Mouse (Mus musculus) right cerebral cortex, postnatal 10 days (tissue): ENCODE data around the gene Csrnp1.

Experiments used
- DNase-seq, 2 experiments: peaks; one replicate each; pipeline ENCODE4 v3.0.0; 2021; ENCODE audit warnings: low spot score in 2 of 2

The Csrnp1 gene

DNA sequence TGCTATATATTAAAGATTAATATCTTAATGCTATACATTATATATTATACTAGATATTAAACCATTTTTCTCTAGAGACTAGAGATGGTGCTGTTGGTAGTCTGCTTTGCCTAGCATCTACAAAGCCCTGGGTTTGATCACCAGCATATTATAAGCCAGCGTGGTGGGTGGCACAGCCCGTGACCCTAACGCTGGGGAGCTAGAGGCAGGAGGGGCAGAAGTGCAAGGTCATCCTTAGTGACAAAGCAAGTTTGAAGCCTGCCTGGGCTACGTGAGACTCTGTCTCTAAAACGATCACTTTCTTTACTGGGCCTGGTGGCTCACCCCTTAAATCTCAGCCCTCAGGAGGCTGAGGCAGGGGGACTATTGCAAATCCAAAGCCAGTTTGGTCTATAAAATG lies 18.4 kb upstream of the Csrnp1 start:
- no peak for DNase-seq

GRCm38 (mm10) chr9:120001945-120002725 lies 17.7 kb upstream of the Csrnp1 start:
- peak; percentile 77 for DNase-seq

DNA sequence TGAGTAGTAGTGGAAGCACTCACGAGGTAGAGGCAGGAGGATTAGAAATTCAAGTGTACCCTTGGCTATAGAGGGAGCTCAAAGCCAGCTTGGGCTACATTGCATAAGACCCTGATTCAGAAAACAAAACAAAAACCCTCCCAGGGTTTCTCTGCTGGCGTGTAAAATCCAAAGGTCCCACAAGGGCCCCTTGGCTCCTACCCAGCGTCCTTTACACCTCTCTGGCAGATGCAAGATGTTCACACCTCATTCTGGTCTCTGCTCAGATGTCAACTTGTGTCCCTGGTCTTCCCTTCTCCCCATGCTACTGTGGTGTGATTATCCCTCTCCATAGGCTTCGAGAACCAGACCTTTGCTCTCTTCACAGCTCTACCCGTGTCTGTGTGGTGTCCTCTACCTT lies 16.3 kb upstream of the Csrnp1 start:
- DNase-seq: no peak

DNA sequence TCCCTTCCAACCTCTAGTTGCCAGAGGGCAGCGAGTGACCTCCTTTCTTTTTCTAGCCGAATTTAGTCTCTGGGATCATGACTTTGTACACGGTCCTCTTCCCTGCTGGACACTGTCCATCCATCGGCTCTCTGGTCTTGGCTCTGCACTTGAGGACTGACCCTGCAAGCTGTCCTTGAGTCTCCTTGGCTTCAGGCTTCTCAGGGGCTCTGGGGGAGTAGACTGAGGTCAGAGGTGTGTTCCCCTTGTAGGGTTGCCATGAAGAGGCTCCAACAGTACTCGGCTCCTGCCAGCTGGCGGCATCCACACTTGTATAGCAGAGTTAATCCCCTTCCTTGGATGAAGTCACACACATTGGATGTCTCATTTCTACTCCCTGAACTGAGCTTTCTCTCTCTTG lies 15.2 kb upstream of the Csrnp1 start:
- no peak for DNase-seq

DNA sequence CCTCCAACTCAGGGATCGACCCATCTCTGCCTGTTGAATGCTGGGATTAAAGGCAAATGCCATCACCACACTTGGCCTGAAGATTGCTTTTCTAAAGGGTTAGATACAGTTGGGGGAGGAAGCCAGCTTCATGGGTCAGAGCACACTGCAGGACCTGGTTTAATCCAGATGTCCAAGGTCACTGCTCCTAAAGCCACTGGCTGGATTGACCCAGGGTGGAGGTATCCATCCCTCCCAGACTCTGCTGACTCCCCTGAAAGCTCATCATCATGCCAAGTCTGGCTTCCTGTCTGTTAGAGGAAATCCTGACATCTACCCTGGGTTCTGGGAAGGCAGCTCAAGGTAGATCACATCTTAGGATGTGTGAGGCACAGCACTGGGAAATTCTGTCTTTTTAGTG lies 14.3 kb upstream of the Csrnp1 start:
- no peak for DNase-seq

- no peak for DNase-seq
Measured at GRCm38 (mm10) chr9:119996080-119996479, 11.6 kb upstream of the Csrnp1 start.

GRCm38 (mm10) chr9:119994207-119994606 lies 9.7 kb upstream of the Csrnp1 start:
- DNase-seq: no peak

DNA sequence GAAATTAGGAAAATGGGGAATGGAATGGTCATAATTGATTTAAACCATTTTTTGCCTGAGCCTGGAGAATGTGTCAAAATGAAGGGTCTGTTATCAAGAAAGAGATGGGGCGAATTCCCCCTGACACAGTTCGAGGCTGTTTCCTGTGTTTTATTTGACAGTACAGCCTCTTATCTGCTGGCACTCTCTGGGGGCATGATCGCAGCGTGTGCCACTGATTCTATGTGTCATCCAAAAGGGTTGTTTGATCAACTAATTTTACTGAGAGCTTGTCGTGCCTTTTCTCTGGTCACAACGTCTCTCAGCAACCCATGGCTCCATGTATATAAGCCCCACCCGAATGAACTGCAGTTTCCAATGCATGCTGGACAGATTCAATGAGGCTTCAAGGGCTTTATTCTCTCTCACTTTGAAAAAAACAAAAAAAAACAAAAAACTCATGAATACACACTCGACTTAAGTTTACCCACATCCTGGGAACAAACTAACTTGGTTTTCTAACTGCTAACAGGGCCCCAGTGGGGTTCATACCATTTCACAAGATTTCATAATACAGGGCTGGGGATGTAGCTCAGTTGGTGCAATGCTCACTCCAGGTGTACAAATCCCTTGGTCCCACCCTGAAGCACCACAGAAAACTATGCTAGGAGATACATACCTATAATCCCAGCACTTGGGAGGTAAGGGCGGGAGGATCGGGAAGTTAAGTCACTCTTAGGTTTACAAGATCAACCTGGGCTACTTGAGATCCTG lies 8.8 kb upstream of the Csrnp1 start:
- no peak for DNase-seq

GRCm38 (mm10) chr9:119991310-119991709 lies 6.9 kb upstream of the Csrnp1 start:
- no peak for DNase-seq

DNA sequence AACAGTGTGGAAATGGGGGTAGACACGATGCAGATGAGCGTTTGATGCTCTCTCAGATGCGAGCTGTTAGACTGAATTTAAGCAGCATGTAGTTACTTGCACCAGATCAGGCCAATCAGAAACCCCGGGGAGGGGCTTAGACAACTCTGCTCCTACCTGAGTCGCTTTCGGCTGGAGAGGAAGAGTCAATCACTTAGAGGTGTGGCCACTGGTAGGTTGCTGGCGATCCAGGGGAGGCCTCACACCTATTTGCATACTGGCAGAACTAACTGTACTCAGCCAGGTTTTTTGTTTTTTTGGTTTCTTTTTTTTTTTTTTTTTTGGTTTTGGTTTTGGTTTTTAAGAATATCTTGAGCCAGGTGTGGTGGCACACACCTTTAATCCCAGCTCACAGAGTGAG lies 3.8 kb upstream of the Csrnp1 start:
- DNase-seq: no peak

DNA sequence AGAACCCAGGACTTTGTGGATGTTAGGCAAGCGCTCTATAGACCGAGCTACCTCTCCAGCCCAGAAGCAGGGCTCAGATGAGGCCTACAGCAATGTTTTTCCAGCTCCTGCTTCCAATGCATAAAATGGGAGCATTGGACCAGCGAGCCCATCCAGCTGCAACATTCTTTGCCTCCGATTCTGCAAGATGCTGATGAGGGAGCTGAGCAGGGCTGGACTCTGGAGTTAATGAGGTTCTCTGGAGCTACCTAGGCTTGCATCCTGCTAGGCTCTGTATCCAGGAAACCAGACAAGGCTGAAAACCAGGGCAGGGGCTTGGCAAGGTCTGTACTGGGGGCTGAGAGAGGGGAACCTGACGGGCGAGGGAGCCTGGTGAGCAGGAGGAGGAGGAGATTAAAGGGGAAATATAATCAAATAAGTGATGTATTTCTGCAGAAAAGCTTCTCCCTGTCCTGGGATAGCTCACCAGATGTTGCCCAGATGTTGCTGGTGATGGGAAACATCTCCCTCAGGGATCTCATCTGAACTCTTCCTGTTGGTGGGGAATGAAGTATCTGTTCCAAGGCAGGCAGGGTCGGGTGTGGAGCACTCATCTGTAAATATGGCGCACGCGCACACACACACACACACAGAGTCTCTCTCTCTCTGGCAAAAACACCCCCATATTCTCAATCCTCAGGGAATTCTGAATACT lies 1.6 kb upstream of the Csrnp1 start:
- DNase-seq: no peak

DNA sequence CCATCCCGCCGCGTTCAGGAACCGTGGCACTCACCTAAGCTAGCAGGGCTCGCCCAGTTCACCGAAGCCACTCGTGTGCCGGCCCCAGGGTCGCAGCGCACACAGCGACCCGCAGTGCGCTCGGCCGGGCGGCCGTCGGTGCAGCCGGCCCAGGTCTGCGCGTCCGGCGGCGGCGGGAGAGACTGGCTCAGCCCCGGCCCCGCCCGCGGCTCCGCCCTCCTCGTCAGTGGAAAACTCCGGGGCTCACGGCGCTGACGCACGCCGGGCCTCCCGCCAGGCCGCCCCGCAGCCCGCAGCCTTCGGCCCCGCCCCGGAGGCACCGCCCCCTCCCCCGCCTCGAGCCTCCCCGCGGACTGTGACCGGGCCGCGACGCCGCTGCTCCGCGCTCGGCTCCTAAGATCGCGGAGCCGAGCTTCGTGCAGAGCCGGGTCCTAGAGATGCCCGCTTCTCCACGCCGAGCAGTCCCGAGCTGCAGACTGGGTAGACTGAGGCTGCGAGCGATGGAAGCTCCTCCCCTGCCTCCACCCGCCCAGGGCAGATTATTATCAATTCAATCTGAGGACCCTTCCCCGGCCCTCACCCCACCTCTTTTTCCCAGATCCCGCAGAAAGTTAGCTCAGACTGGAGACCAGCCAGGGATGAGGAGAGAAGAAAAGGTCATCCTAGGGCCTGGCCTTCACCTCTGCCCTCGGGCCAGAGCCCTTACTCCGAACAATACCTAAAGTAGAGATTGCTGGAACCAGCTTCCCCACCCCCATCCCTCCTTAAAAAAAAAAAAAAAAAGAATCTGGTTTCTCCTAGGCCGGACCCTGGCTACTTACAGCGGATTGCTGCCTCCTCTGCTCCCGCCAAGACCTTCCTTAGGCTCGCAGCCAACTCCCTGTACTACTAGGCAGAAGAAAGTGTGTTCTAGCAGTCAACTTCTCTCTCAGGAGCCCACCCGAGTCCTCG lies 598 bp downstream of the Csrnp1 start:
- peak; percentile 88 to 90 for DNase-seq

DNA sequence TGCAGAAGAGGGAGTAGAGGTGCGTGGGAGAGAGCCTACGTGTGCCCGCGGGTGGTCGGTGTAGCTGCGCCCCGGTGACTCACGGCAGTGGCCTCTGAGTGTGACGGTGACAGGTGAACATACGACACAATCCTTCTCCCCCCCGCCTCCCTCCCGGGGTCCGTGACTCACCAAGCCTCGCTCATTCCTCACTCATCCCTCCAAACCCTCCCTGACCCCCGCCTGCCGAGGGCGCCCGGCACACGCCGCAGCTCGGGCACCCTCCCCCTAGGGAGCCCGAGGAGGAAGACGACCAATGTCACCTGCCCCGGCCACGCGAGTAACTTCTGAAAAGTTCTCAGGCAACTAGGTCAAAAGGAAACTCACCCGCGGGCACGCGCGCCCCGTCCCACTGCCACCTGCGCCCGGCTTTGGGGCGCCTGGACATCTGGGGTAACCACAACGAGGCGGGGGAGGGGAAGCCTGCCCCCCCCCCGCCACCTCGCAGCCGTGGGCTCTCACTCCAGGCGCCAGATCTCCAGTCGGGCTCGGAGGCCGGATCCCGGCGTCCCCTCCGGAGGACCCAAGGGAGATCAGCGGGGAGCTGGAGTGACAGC lies 1.4 kb downstream of the Csrnp1 start:
- peak in 1 of 2 experiments; percentile 53 for DNase-seq

DNA sequence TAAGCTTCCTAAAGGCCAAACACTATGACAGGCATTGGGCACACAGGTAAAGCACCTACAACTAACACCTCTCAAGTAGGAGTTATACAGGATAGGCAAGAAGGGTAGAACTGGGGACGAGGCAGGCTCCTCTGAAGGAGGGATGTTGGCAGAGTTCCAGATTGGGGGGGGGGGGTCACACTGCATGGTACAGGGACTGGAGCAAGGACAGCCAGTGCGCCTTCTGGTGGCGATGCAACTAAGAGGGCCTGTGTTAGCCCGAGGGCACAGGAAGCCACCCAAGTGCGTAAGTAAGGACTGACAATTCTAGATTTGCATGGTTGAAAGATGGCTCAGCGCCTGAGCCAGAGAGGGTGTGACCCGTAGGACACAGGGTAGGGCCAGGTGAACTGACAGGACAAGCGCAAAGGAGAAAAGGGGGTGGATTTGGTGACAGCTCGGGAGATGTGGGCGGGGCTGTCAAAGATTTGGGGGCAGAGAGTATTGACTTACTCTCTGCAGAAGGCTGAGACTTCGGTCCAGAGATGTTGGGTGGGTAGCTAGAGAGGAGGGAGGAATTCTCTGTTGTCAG lies 2.1 kb downstream of the Csrnp1 start:
- DNase-seq: peak; percentile 63 to 70

- peak; percentile 66 to 69 for DNase-seq
Measured at GRCm38 (mm10) chr9:119981183-119982179, 3.0 kb downstream of the Csrnp1 start.

DNA sequence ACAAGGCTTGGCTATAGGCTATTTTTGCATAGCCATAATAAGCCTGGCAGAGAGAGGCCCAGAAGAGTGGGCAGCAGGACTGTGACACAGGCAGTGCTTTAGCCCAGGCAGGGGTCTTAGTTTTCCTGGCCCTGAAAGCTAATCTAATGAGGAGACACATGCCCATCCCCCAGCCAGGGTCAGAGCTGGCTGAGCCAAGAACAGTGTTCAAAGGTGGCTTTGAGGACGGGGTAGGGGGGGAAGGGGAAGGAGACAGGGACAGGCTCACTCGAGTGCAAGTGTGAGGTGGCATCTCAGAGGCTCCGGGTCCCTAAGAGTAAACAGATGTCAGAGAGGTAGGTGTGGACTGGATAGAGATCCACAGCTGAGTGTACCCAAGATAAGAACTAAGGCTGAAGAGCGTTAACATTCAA lies 3.7 kb downstream of the Csrnp1 start:
- peak in 1 of 2 experiments; percentile 57 for DNase-seq

DNA sequence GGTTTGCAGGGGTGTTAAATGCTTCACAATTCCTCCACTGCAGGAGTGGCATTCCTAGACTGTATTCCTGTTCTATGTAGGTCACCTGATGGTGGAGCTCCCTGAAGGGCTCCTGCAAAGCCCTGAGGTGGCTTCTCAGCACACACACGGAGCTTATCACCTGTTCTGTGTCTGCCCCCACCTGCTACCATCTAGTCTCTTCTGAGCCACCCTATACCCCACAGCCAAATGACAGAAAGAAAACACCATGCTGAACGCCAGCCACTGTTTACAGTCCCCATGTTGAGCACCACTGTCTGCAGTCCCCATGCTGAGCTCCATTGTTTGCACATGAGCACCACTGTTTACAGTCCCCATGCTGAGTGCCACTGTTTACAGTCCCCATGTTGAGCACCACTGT lies 4.7 kb downstream of the Csrnp1 start:
- no peak for DNase-seq

DNA sequence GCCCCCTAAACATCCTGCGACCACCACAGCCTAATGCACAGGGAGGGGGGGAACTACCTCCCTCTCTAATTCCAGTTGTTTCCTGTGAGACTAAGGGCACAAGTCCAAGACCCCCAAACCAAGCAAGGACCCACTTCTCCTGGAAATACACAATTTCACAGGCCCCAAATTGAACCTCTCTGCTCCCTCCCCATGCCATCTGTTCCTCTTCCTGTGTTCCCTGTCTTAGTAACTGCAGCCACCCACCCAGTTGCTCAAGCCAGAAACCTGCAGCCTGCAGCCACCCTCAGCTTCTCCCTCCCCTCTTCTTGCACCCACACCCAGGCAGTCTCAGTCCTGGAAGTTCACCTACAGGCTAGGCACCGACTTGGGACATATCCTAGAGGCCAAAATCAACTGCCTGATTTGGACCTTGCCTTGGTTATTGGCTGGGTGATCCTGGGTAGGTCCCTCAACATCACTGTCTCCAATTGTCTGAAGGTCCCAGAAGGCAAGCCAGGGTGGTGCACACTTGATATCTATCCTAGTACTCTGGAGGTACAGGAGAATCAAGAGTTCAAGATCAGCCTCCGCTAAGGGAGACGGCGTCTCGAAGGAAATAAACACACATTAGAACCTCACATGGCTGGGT lies 5.5 kb downstream of the Csrnp1 start:
- peak; percentile 61 to 80 for DNase-seq
